Mouse (Mus musculus) ES-E14 (cell line): ENCODE data around the gene Mknk2. TPM values are rescaled to one million over a fixed set of nuclear protein-coding genes. Genes with fewer than 3 reads are reported as not detected.
A peak's percentile ranks its signal among the peaks of the same experiment; 100 is the strongest.

Source experiments
- DNase-seq: peaks from one replicate; pipeline ENCODE4 v3.0.0-alpha.2; 2013; ENCODE audit warnings: low read depth, low spot score
- H3K27ac ChIP-seq: 2 replicates; pipeline ENCODE4 v1.5.1; 2012; ENCODE audit warnings: low read depth, mild to moderate bottlenecking, low read length, moderate library complexity, mixed read lengths; ENCODE audit not compliant: poor library complexity, insufficient read depth, severe bottlenecking
- H3K36me3 ChIP-seq: 2 replicates; pipeline ENCODE4 v1.6.1; 2012; ENCODE audit warnings: mild to moderate bottlenecking, low read length, moderate library complexity, mixed read lengths; ENCODE audit not compliant: control insufficient read depth, poor library complexity, insufficient read depth, severe bottlenecking
- H3K4me1 ChIP-seq, 2 experiments: fragments of 150-350 bp in 1 of 2; sonication (generic) in 1 of 2; 2 replicates each; pipeline ENCODE4 v1.6.1; 2012; ENCODE audit warnings: low read length in 2 of 2, mild to moderate bottlenecking in 1 of 2, mixed read lengths in 1 of 2; ENCODE audit not compliant: control insufficient read depth in 2 of 2, insufficient read depth in 2 of 2, poor library complexity in 1 of 2
- H3K4me3 ChIP-seq, 2 experiments: fragments of 150-350 bp in 1 of 2; sonication (generic) in 1 of 2; 2 replicates each; pipeline ENCODE4 v1.5.1; 2012; ENCODE audit warnings: low read length in 2 of 2, low read depth in 1 of 2, mild to moderate bottlenecking in 1 of 2, mixed read lengths in 1 of 2; ENCODE audit not compliant: insufficient read depth in 1 of 2, poor library complexity in 1 of 2, severe bottlenecking in 1 of 2
- H3K9ac ChIP-seq: 2 replicates; pipeline ENCODE4 v1.6.1; 2012; ENCODE audit warnings: low read depth, mild to moderate bottlenecking, low read length, mixed read lengths; ENCODE audit not compliant: poor library complexity, insufficient read depth, severe bottlenecking
- H3K9me3 ChIP-seq: fragments of 150-350 bp; sonication (generic); 2 replicates; pipeline ENCODE4 v1.6.1; 2012; ENCODE audit warnings: low read depth, mild to moderate bottlenecking, low read length; ENCODE audit not compliant: control insufficient read depth, insufficient read depth
- CHD2 ChIP-seq: IDR thresholded peaks from 2 replicates; pipeline ENCODE4 v1.6.1; 2014; ENCODE audit warnings: mild to moderate bottlenecking, low read depth, low read length, inconsistent platforms
- HCFC1 ChIP-seq: IDR thresholded peaks from 2 replicates; pipeline ENCODE4 v1.6.1; 2012; ENCODE audit warnings: low read length, inconsistent platforms, borderline replicate concordance; ENCODE audit not compliant: insufficient read depth
- MAFK ChIP-seq: IDR thresholded peaks from 2 replicates; pipeline ENCODE4 v1.6.1; 2014; ENCODE audit warnings: mild to moderate bottlenecking, low read depth, low read length, inconsistent platforms; ENCODE audit not compliant: insufficient read depth
- ZC3H11A ChIP-seq: IDR thresholded peaks from 2 replicates; pipeline ENCODE4 v1.6.1; 2012; ENCODE audit warnings: low read depth, mild to moderate bottlenecking, inconsistent platforms, low read length, borderline replicate concordance
- ZNF384 ChIP-seq: IDR thresholded peaks from 2 replicates; pipeline ENCODE4 v1.6.1; 2012; ENCODE audit warnings: low read depth, low read length, inconsistent platforms
- in situ Hi-C, 2 experiments: fragments of 600-800 bp; cut with MboI; formaldehyde crosslinking; loops; one replicate each; pipeline ENCODE4 v1.15.1; 2025; ENCODE audit warnings: low sequenced_read_pairs in 2 of 2, inconsistent platforms in 1 of 2; ENCODE audit not compliant: unreplicated experiment in 2 of 2
- total RNA-seq: library from RNA; depleted of rRNA; stranded (reverse); fragments of 300-350 nt; gene quantifications from 2 replicates; pipeline ENCODE4 v1.2.3, GENCODE M21; 2012

Mknk2 gene
- total RNA-seq, 1 experiment = 40.7 TPM

GRCm38 (mm10) chr10:80656863-80657623, 20.9 kb downstream of the Mknk2 start, which contains the start of gene Btbd2:
TSS of gene Btbd2 (minus strand) at chr10:80657071.
- Histone ChIP-seq H3K9me3 (no peaks in the 10 kb centered on the region), H3K4me3 (peak within 1 kb of the TSS; percentile 78 to 93), H3K9ac (peak within 1 kb of the TSS; percentile 77), H3K27ac (peak within 1 kb of the TSS; percentile 83), H3K4me1 (peaks cover 2 to 22% of the 10 kb centered on the region in 2 experiments), H3K36me3 (no peaks in the 10 kb centered on the region; the same call in 1 of the 2 replicates)
- TF ChIP-seq ZC3H11A (no peak), MAFK (no peak), ZNF384 (no peak), CHD2 (no peak), HCFC1 (no peak)
- in situ Hi-C loops = no loop called here
- peak; percentile 62 for DNase-seq

GRCm38 (mm10) chr10:80656130-80656862, 21.6 kb downstream of the Mknk2 start:
- DNase-seq = peak; percentile 100
- Histone ChIP-seq H3K4me1 (peaks cover 2 to 22% of the 10 kb centered on the region in 2 experiments), H3K9ac (peak overlapping the region; percentile 77), H3K9me3 (no peaks in the 10 kb centered on the region), H3K4me3 (peak overlapping the region; percentile 78 to 93), H3K36me3 (no peaks in the 10 kb centered on the region; the same call in 1 of the 2 replicates), H3K27ac (peak overlapping the region; percentile 83)
- in situ Hi-C loops = no loop called here
- no peak for TF ChIP-seq HCFC1
- no peak for TF ChIP-seq CHD2
- no peak for TF ChIP-seq ZNF384
- no peak for TF ChIP-seq MAFK
- TF ChIP-seq ZC3H11A = no peak

GRCm38 (mm10) chr10:80655406-80656129, 22.3 kb downstream of the Mknk2 start:
- no peak for DNase-seq
- in situ Hi-C loops = no loop called here
- peak overlapping the region; percentile 78 to 93 for H3K4me3 ChIP-seq

GRCm38 (mm10) chr10:80654866-80655265, 23.0 kb downstream of the Mknk2 start:
- TF ChIP-seq HCFC1 (no peak), ZNF384 (no peak)
- in situ Hi-C loops = no loop called here
- H3K27ac ChIP-seq = no peak overlapping the region
- no peaks in the 10 kb centered on the region; the same call in 1 of the 2 replicates for H3K36me3 ChIP-seq
- DNase-seq = no peak
- no peak overlapping the region for H3K4me3 ChIP-seq
- H3K9me3 ChIP-seq = no peaks in the 10 kb centered on the region
- no peak overlapping the region for H3K9ac ChIP-seq
- peaks cover 2 to 22% of the 10 kb centered on the region in 2 experiments for H3K4me1 ChIP-seq

More at GRCm38 (mm10) chr10:80655406-80656129, 22.3 kb downstream of the Mknk2 start:
- peak overlapping the region; percentile 77 for H3K9ac ChIP-seq
- H3K36me3 ChIP-seq = no peaks in the 10 kb centered on the region; the same call in 1 of the 2 replicates
- no peak for TF ChIP-seq HCFC1
- no peak for TF ChIP-seq MAFK
- no peak for TF ChIP-seq CHD2
- TF ChIP-seq ZNF384 = no peak
- no peak for TF ChIP-seq ZC3H11A
- H3K9me3 ChIP-seq = no peaks in the 10 kb centered on the region
- peaks cover 2 to 22% of the 10 kb centered on the region in 2 experiments for H3K4me1 ChIP-seq
- no peak overlapping the region for H3K27ac ChIP-seq
